Mouse (Mus musculus) G1E (cell line): ENCODE measurements around the gene Zfp472.

ENCODE experiments used
- CTCF ChIP-seq: IDR thresholded peaks from 2 replicates; pipeline ENCODE4 v1.5.1; 2012; ENCODE audit warnings: low read depth, low read length, inconsistent platforms, mixed read lengths
- GATA1 ChIP-seq: IDR thresholded peaks from 2 replicates; pipeline ENCODE4 v1.6.1; 2012; ENCODE audit warnings: borderline replicate concordance, low read length, inconsistent platforms, mixed read lengths
- POLR2AphosphoS5 ChIP-seq: IDR thresholded peaks from 2 replicates; pipeline ENCODE4 v1.6.1; 2012; ENCODE audit warnings: low read depth, low read length, inconsistent platforms; ENCODE audit not compliant: insufficient replicate concordance
- TAL1 ChIP-seq: conservative IDR thresholded peaks from 2 replicates; pipeline ENCODE4 v1.6.1; 2012; ENCODE audit warnings: low read depth, low read length, inconsistent platforms, mixed read lengths

DNA sequence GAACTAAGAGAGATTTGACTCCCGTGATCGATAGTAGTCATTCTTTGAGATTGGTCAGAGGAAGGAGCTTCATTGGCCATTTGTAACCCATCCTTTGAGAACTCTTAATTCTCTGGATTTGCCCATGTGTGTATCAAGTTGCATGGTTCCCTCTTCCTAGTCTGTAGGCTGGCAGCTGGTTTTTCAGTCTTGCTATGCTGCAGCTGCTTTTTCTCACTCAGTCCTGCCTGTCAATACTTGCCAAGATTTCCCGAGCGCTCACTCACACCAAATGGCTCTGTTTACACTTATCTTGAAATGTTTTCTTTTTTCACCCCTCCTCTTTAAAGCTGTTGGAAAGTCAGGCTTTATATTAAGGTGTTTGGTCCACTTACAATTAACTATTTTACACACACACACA, 15.7 kb downstream of the Zfp472 start:
- TF ChIP-seq CTCF = no peak
- no peak for TF ChIP-seq POLR2AphosphoS5
- TF ChIP-seq GATA1 = no peak
- TF ChIP-seq TAL1 = no peak
